In the genomic region with DNA sequence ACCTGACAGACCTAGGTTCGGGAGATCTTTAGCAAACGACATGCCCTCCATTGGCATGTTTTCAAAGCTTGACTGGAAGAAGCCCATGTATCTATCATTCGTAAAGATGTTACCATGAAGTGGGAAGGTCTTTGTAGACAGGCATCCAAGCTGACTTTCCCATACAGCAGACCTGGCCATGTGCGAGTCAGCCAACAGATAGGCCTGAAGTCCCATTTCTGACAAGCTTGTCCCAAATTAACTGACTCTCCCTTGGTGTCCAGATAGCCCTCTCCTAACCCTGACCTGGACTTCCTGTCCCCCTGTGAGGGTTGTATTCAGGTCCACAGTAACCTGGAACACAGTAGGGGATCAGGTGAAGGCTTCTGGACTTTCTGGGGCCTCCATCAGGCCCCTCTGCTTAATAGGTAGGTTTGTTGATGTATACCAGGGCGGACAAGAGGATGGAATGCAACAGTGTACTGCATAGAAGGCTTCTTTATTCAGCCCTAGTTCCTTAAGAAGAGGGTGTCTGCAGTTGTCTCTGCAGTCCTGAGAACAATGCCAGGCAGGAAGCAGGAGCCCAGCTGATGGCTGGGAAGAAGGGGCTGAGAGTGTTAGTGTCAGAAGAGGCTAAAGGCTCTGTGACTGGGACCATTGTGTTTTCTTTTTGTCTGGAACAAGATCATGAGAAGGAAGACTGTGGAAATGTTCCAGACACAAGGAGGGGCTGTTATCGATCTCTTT, we compare ENCODE assay signal across 9 mouse cellular contexts. TPM values are rescaled to one million over a fixed set of nuclear protein-coding genes. Genes with fewer than 3 reads are reported as not detected.
DNase-seq lines count a peak whose midpoint lies in the region; ATAC-seq lines count a peak whose summit lies in the region.
"Had no signal": no experiment of that assay in that cellular context is flagged by ENCODE, and none has a peak within 500 bp of the region (broad histone marks: within the 10 kb centered on the region; RNA-seq: fewer than 3 reads in every experiment).

No protein-coding gene starts in this region.

- no peaks in the 10 kb centered on the region for H3K36me3 ChIP-seq in heart, embryonic 10.5 days
- peaks cover 61% of the 10 kb centered on the region for H3K36me3 ChIP-seq in megakaryocyte, embryonic 14.5 days (replicated peaks; ENCODE audit: low read length)
- no peaks in the 10 kb centered on the region for H3K36me3 ChIP-seq in stomach, embryonic 15.5 days

- no peaks in the 10 kb centered on the region for H3K27me3 ChIP-seq in heart, embryonic 10.5 days (ENCODE audit: insufficient read depth, poor library complexity, severe bottlenecking)
- no peaks in the 10 kb centered on the region for H3K27me3 ChIP-seq in megakaryocyte, embryonic 14.5 days (replicated peaks)
- no peaks in the 10 kb centered on the region for H3K27me3 ChIP-seq in stomach, embryonic 15.5 days (replicated peaks)

- no peak overlapping the region for H3K4me2 ChIP-seq in stomach, embryonic 15.5 days

- peak overlapping the region; percentile 86 for H3K27ac ChIP-seq in heart, embryonic 10.5 days
- peak overlapping the region; percentile 55 for H3K27ac ChIP-seq in stomach, embryonic 15.5 days

- H3K9me3 ChIP-seq in heart, embryonic 10.5 days = no peaks in the 10 kb centered on the region
- no peaks in the 10 kb centered on the region for H3K9me3 ChIP-seq in megakaryocyte, embryonic 14.5 days
- no peaks in the 10 kb centered on the region for H3K9me3 ChIP-seq in stomach, embryonic 15.5 days

- no peak for ATAC-seq in megakaryocyte, adult 5-6 weeks (ENCODE audit: poor library complexity, severe bottlenecking)
- no peak for ATAC-seq in stomach, embryonic 15.5 days (ENCODE audit: insufficient read depth, low FRiP score, low read depth)

- intact Hi-C loops in heart, postnatal 10 days (cut with DNase I) = no loop called here

- H3K9ac ChIP-seq in stomach, embryonic 15.5 days = no peak overlapping the region

- WGBS in heart, embryonic 10.5 days = 68% methylated on average over 6 of the region's 6 CpGs
- 64% methylated on average over 6 of the region's 6 CpGs for WGBS in stomach, embryonic 15.5 days

- H3K4me1 ChIP-seq in heart, embryonic 10.5 days = peaks cover 98% of the 10 kb centered on the region
- peaks cover 96% of the 10 kb centered on the region for H3K4me1 ChIP-seq in megakaryocyte, embryonic 14.5 days
- H3K4me1 ChIP-seq in stomach, embryonic 15.5 days = peaks cover 69% of the 10 kb centered on the region

- DNase-seq in heart, embryonic 10.5 days (ENCODE audit: low spot score) = no peak
- no peak for DNase-seq in heart, adult 9 months (ENCODE audit: low spot score in 2 of 2)
- peak; percentile 26 to 29 for DNase-seq in heart, postnatal 10 days
- DNase-seq in layer of hippocampus, adult 9-11 months = no peak
- DNase-seq in urinary bladder, adult 2 months (ENCODE audit: low spot score) = no peak
- DNase-seq: embryo, embryonic 11 days had no signal

- H3K4me3 ChIP-seq in heart, embryonic 10.5 days = no peak overlapping the region
- H3K4me3 ChIP-seq in megakaryocyte, embryonic 14.5 days (replicated peaks) = peak overlapping the region; percentile 38
- H3K4me3 ChIP-seq in stomach, embryonic 15.5 days (replicated peaks) = no peak overlapping the region

RNA-seq across cellular contexts. Expression of gene Bag3, which starts 9.2 kb away (rescaled TPM):
- polyA plus RNA-seq in heart, embryonic 10.5 days (2016; fragmentation: Nextera tagmentation; extraction: Ambion mirVana) = 13.3 and 19.8 TPM in 2 replicates
- polyA plus RNA-seq in megakaryocyte, embryonic 14.5 days (2012; ENCODE audit: insufficient read depth, low replicate concordance) = 42.5 and 84.5 TPM in 2 replicates
- total RNA-seq in megakaryocyte, adult 5-6 weeks (2015) = 8.8 and 11.1 TPM in 2 replicates
- total RNA-seq in megakaryocyte, adult 5-6 weeks (2017) = 7.6 and 7.7 TPM in 2 replicates
- 100 to 1,000 TPM; 157 to 160 TPM for total RNA-seq in heart, postnatal 10 days (2021)
- polyA plus RNA-seq in stomach, embryonic 15.5 days (2015; fragmentation: Nextera tagmentation; extraction: Ambion mirVana) = 13.4 and 14.7 TPM in 2 replicates
- 30.4 and 54.6 TPM in 2 replicates for polyA plus RNA-seq in urinary bladder, adult 2 months (2012; rRNA removed)

Comparison
In these comparisons a context has a peak if more than half of its experiments do, and no peak if none do; other contexts are left out.
1. DNase-seq: peak in heart, postnatal 10 days (2 of 2); none in heart, embryonic 10.5 days (single experiment), heart, adult 9 months (0 of 2), layer of hippocampus, adult 9-11 months (single experiment) and urinary bladder, adult 2 months (single experiment).